Mouse (Mus musculus): ENCODE data around the gene Simc1. TPM values are rescaled to one million over a fixed set of nuclear protein-coding genes. Genes with fewer than 3 reads are reported as not detected.

The Simc1 gene
- polyA plus RNA-seq, 1 experiment from 2014 or later = 27.2 TPM

DNA sequence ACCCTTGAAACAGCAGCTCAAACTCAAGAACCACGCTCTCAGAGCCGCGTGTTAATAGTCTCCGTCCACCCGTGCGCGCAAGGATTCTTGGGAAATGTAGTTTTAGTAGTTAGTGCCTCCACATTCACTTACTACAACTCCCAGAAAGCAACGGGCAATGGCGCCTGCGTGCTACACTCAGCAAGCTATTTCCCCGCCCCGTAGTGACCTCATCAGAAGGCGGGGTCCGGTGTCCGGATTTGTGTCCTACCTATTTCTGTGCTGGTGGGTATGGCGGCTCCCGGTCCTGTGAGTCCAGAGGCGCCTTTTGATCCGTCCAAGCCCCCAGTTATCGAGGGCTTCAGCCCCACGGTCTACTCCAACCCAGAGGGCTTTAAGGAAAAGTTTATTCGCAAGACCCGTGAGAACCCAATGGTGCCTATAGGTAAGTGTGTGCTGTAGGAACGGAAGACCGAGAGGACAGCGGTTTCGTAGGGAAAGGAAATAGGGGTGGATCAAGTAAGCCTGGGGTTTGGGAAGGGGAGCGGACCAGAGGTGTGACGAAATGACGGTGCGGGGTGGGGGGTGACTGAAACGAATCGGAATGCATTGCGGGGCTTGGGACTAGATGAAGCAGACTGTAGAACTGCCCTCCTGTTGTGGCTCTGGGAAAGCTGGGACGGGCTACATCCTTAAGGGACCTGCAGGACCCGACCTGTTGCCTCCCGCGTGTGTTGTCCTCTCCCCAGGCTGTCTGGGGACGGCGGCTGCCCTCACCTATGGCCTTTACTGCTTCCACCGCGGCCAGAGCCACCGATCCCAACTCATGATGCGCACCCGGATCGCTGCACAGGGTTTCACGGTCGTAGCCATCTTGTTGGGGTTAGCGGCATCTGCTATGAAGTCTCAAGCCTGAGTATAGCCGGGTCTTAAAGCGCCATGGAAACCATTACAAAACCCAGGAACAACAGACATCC lies 86.7 kb downstream of the Simc1 start, which contains the start of the genes Nop16 and Higd2a:
Gene Nop16, minus strand, starts transcription at position 95 of the 956 bp plus-strand sequence.
Gene Higd2a, plus strand, starts transcription at position 212 of the 956 bp plus-strand sequence.
- DNase-seq (ENCODE audit: low spot score) (peak; percentile 98), ATAC-seq (ENCODE audit: low FRiP score) (peak; percentile 96)
- peak within 1 kb of the TSS; percentile 64 for H3K4me3 ChIP-seq (replicated peaks; ENCODE audit: low read length)
- under 1% methylated on average over 51 of the region's 51 CpGs for WGBS
- no peaks in the 10 kb centered on the region for H3K9me3 ChIP-seq (ENCODE audit: control insufficient read depth, low read length)
- no peaks in the 10 kb centered on the region for H3K27me3 ChIP-seq (ENCODE audit: control insufficient read depth, insufficient read depth, low read length)
- H3K9ac ChIP-seq = peak within 1 kb of the TSS; percentile 80
- peaks cover 48% of the 10 kb centered on the region for H3K36me3 ChIP-seq (replicated peaks; ENCODE audit: control insufficient read depth, insufficient read depth)
- peak within 1 kb of the TSS; percentile 92 for H3K27ac ChIP-seq
- H3K4me2 ChIP-seq (replicated peaks) = peak within 1 kb of the TSS; percentile 70
- peaks cover 23% of the 10 kb centered on the region for H3K4me1 ChIP-seq (replicated peaks; ENCODE audit: control insufficient read depth, insufficient read depth, low read length)

- Histone ChIP-seq H3K4me1 (replicated peaks; ENCODE audit: control insufficient read depth, insufficient read depth, low read length) (peaks cover 23% of the 10 kb centered on the region), H3K27ac (no peak overlapping the region), H3K4me2 (replicated peaks) (peak overlapping the region; percentile 70), H3K9ac (peak overlapping the region; percentile 16; the same call in 1 of the 2 replicates), H3K27me3 (ENCODE audit: control insufficient read depth, insufficient read depth, low read length) (no peaks in the 10 kb centered on the region), H3K4me3 (replicated peaks; ENCODE audit: low read length) (peak overlapping the region; percentile 64; the same call in 1 of the 2 replicates), H3K9me3 (ENCODE audit: control insufficient read depth, low read length) (no peaks in the 10 kb centered on the region), H3K36me3 (replicated peaks; ENCODE audit: control insufficient read depth, insufficient read depth) (peaks cover 51% of the 10 kb centered on the region)
- ATAC-seq (ENCODE audit: low FRiP score) (no peak), DNase-seq (ENCODE audit: low spot score) (no peak)
- 94% methylated on average over 8 of the region's 8 CpGs for WGBS
Observed at GRCm38 (mm10) chr13:54591776-54592356, 88.3 kb downstream of the Simc1 start.

- no peaks in the 10 kb centered on the region for H3K27me3 ChIP-seq (ENCODE audit: control insufficient read depth, insufficient read depth, low read length)
- H3K27ac ChIP-seq = no peak overlapping the region
- peaks cover 23% of the 10 kb centered on the region for H3K4me1 ChIP-seq (replicated peaks; ENCODE audit: control insufficient read depth, insufficient read depth, low read length)
- peaks cover 53% of the 10 kb centered on the region for H3K36me3 ChIP-seq (replicated peaks; ENCODE audit: control insufficient read depth, insufficient read depth)
- no peak overlapping the region for H3K4me3 ChIP-seq (replicated peaks; ENCODE audit: low read length)
- H3K9me3 ChIP-seq (ENCODE audit: control insufficient read depth, low read length) = no peaks in the 10 kb centered on the region
- 88% methylated on average over 11 of the region's 11 CpGs for whole genome bisulfite sequencing
- DNase-seq (ENCODE audit: low spot score) (no peak), ATAC-seq (ENCODE audit: low FRiP score) (no peak)
- no peak overlapping the region for H3K4me2 ChIP-seq (replicated peaks)
- H3K9ac ChIP-seq = no peak overlapping the region
Observed at GRCm38 (mm10) chr13:54593617-54594016, 90.0 kb downstream of the Simc1 start.

GRCm38 (mm10) chr13:54596107-54596690 lies 92.6 kb downstream of the Simc1 start:
- H3K4me2 ChIP-seq (replicated peaks) = no peak overlapping the region
- H3K4me3 ChIP-seq (replicated peaks; ENCODE audit: low read length) = no peak overlapping the region
- H3K9me3 ChIP-seq (ENCODE audit: control insufficient read depth, low read length) = no peaks in the 10 kb centered on the region
- H3K27me3 ChIP-seq (ENCODE audit: control insufficient read depth, insufficient read depth, low read length) = no peaks in the 10 kb centered on the region
- no peak overlapping the region for H3K27ac ChIP-seq
- 79% methylated on average over 8 of the region's 8 CpGs for WGBS
- ATAC-seq (ENCODE audit: low FRiP score) (no peak), DNase-seq (ENCODE audit: low spot score) (no peak)
- H3K4me1 ChIP-seq (replicated peaks; ENCODE audit: control insufficient read depth, insufficient read depth, low read length) = peaks cover 10% of the 10 kb centered on the region
- H3K9ac ChIP-seq = no peak overlapping the region
- peaks cover 62% of the 10 kb centered on the region for H3K36me3 ChIP-seq (replicated peaks; ENCODE audit: control insufficient read depth, insufficient read depth)

DNA sequence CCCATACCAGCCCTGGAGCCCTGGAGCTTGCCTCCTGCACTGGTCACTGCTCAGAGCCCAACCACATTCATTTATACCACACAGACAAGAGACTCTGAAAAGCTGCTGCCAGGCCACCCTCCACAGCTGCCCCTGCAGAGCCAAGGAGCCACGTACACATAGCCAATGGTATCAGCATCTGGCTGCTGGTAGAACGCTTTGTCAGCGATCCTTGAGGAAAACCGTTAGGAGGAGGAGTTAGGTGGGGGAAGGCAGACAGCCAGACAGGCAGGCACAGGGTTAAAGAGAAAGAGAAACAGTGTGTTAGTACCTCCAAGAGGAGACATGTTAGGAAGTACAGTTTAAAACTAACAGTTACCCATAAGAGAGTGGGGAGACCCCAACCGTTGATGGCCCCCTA lies 93.3 kb downstream of the Simc1 start:
- Histone ChIP-seq H3K27ac (no peak overlapping the region), H3K27me3 (ENCODE audit: control insufficient read depth, insufficient read depth, low read length) (no peaks in the 10 kb centered on the region), H3K4me3 (replicated peaks; ENCODE audit: low read length) (no peak overlapping the region), H3K36me3 (replicated peaks; ENCODE audit: control insufficient read depth, insufficient read depth) (peaks cover 62% of the 10 kb centered on the region), H3K4me2 (replicated peaks) (no peak overlapping the region), H3K4me1 (replicated peaks; ENCODE audit: control insufficient read depth, insufficient read depth, low read length) (peaks cover 3% of the 10 kb centered on the region), H3K9me3 (ENCODE audit: control insufficient read depth, low read length) (no peaks in the 10 kb centered on the region), H3K9ac (no peak overlapping the region)
- WGBS = 67% methylated on average over 5 of the region's 5 CpGs
- ATAC-seq (ENCODE audit: low FRiP score) (no peak), DNase-seq (ENCODE audit: low spot score) (no peak)

GRCm38 (mm10) chr13:54598622-54599143 lies 95.1 kb downstream of the Simc1 start:
- Histone ChIP-seq H3K4me1 (replicated peaks; ENCODE audit: control insufficient read depth, insufficient read depth, low read length) (no peaks in the 10 kb centered on the region), H3K36me3 (replicated peaks; ENCODE audit: control insufficient read depth, insufficient read depth) (peaks cover 56% of the 10 kb centered on the region), H3K9ac (no peak overlapping the region), H3K9me3 (ENCODE audit: control insufficient read depth, low read length) (no peaks in the 10 kb centered on the region), H3K27ac (no peak overlapping the region), H3K4me2 (replicated peaks) (no peak overlapping the region), H3K4me3 (replicated peaks; ENCODE audit: low read length) (no peak overlapping the region), H3K27me3 (ENCODE audit: control insufficient read depth, insufficient read depth, low read length) (no peaks in the 10 kb centered on the region)
- DNase-seq (ENCODE audit: low spot score) (no peak), ATAC-seq (ENCODE audit: low FRiP score) (no peak)
- WGBS = 92% methylated on average over 12 of the region's 12 CpGs

Small RNA genes lying within 50 kb of the gene (microRNA-seq; reads per million reads assigned to microRNA genes)
- gene Gm24195 = not detected

Other genes with a start within 250 kb of the Simc1 start
- 24.9 and 30.1 TPM in 2 replicates for gene Cplx2, start 132.4 kb upstream of the Simc1 start, polyA plus RNA-seq (2014; fragmentation: Nextera tagmentation; extraction: Ambion mirVana)
- gene Thoc3, start 34.9 kb upstream of the Simc1 start, polyA plus RNA-seq (2014; fragmentation: Nextera tagmentation; extraction: Ambion mirVana) = 92.9 and 98.6 TPM in 2 replicates
- 237 and 263 TPM in 2 replicates for gene 4833439L19Rik, start 61.7 kb downstream of the Simc1 start, polyA plus RNA-seq (2014; fragmentation: Nextera tagmentation; extraction: Ambion mirVana)
- 83.0 and 88.8 TPM in 2 replicates for gene Arl10, start 71.2 kb downstream of the Simc1 start, polyA plus RNA-seq (2014; fragmentation: Nextera tagmentation; extraction: Ambion mirVana)
- 42.1 and 46.7 TPM in 2 replicates for gene Nop16, start 86.3 kb downstream of the Simc1 start, polyA plus RNA-seq (2014; fragmentation: Nextera tagmentation; extraction: Ambion mirVana)
- gene Higd2a, start 86.4 kb downstream of the Simc1 start, polyA plus RNA-seq (2014; fragmentation: Nextera tagmentation; extraction: Ambion mirVana) = 261 and 275 TPM in 2 replicates
- gene Cltb, start 107.6 kb downstream of the Simc1 start, polyA plus RNA-seq (2014; fragmentation: Nextera tagmentation; extraction: Ambion mirVana) = 177 and 198 TPM in 2 replicates
- gene Faf2, start 118.0 kb downstream of the Simc1 start, polyA plus RNA-seq (2014; fragmentation: Nextera tagmentation; extraction: Ambion mirVana) = 81.4 and 88.8 TPM in 2 replicates
- gene Rnf44, start 190.1 kb downstream of the Simc1 start, polyA plus RNA-seq (2014; fragmentation: Nextera tagmentation; extraction: Ambion mirVana) = 75.9 and 80.7 TPM in 2 replicates
- 0.14 and 0.16 TPM in 2 replicates for gene Cdhr2, start 197.7 kb downstream of the Simc1 start, polyA plus RNA-seq (2014; fragmentation: Nextera tagmentation; extraction: Ambion mirVana)
- 23.5 and 31.6 TPM in 2 replicates for gene Gprin1, start 246.1 kb downstream of the Simc1 start, polyA plus RNA-seq (2014; fragmentation: Nextera tagmentation; extraction: Ambion mirVana)